Comparison of ENCODE assay signal across 28 mouse cellular contexts in the genomic region with DNA sequence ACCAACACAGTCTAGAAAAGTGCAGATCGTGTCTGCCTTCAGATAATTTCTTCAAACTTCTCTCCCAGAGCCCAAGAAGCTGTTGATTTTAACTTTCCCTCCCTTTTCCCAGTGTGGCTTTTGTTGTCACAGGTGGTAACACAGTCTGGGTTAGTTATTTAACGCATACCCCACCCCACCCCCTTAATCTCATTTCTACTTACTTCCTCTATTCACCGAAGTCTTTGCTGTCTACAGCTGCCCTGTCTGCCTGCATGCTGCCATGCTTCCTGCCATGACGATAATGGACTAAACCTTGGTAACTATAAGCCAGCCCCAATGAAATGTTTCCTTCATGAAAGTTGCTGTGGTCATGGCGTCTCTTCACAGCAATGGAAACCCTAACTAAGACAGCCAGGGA. TPM values are rescaled to one million over a fixed set of nuclear protein-coding genes. Genes with fewer than 3 reads are reported as not detected.
A peak's percentile ranks its signal among the peaks of the same experiment; 100 is the strongest.
DNase-seq lines count a peak whose midpoint lies in the region; ATAC-seq and TF ChIP-seq lines count a peak whose summit lies in the region.
"Had no signal": no experiment of that assay in that cellular context is flagged by ENCODE, and none has a peak within 500 bp of the region (broad histone marks: within the 10 kb centered on the region; RNA-seq: fewer than 3 reads in every experiment).

No protein-coding gene starts in this region.

- ATAC-seq in embryonic facial prominence, embryonic 13.5 days (ENCODE audit: insufficient number of reproducible peaks, insufficient read depth, low FRiP score, low TSS enrichment, low read depth), result no peak
- ATAC-seq in granulocyte monocyte progenitor cell, adult 5-6 weeks (replicated peaks; ENCODE audit: poor library complexity, severe bottlenecking), result peak; percentile 78
- peak; percentile 87 for ATAC-seq in megakaryocyte progenitor cell, adult 5-6 weeks (replicated peaks; ENCODE audit: poor library complexity)
- peak; percentile 51 for ATAC-seq in stomach, postnatal 0 days (ENCODE audit: low FRiP score, low TSS enrichment)
- ATAC-seq in frontal cortex, adult (ENCODE audit: low TSS enrichment), result no peak
- ATAC-seq in liver, embryonic 12.5 days, result no peak
- ATAC-seq in cerebellum, adult (ENCODE audit: insufficient number of reproducible peaks, low FRiP score, low TSS enrichment), result no peak
- ATAC-seq: activated CD4-positive, CD25-positive, alpha-beta regulatory T cell, adult 4 months; CD4-positive, CD25-positive, alpha-beta regulatory T cell, adult 4 months; forebrain, embryonic 14.5 days; midbrain, embryonic 16.5 days had no signal

- TF ChIP-seq CTCF in stomach, postnatal 0 days (IDR thresholded peaks at IDR 0.05; ENCODE audit: low read depth), result no peak

- H3K27me3 ChIP-seq in embryonic facial prominence, embryonic 13.5 days, result no peaks in the 10 kb centered on the region
- H3K27me3 ChIP-seq in embryonic facial prominence, embryonic 10.5 days (replicated peaks; ENCODE audit: low read depth, poor library complexity, severe bottlenecking), result no peaks in the 10 kb centered on the region
- no peaks in the 10 kb centered on the region for H3K27me3 ChIP-seq in stomach, postnatal 0 days (ENCODE audit: control insufficient read depth, insufficient read depth, low read length)
- no peaks in the 10 kb centered on the region for H3K27me3 ChIP-seq in liver, embryonic 12.5 days (replicated peaks)
- H3K27me3 ChIP-seq: hindbrain, embryonic 15.5 days had no signal

- peak overlapping the region; percentile 96; the same call in 1 of the 2 replicates for H3K27ac ChIP-seq in embryonic facial prominence, embryonic 13.5 days
- H3K27ac ChIP-seq in embryonic facial prominence, embryonic 10.5 days (replicated peaks), result no peak overlapping the region
- peak overlapping the region; percentile 35; the same call in 1 of the 2 replicates for H3K27ac ChIP-seq in stomach, postnatal 0 days (replicated peaks)
- H3K27ac ChIP-seq in liver, embryonic 12.5 days, result no peak overlapping the region
- H3K27ac ChIP-seq: gastrocnemius, adult 2 months; hindbrain, embryonic 15.5 days; liver, embryonic 14.5 days; macrophage; midbrain, embryonic 10.5 days had no signal

- no peak overlapping the region for H3K4me3 ChIP-seq in embryonic facial prominence, embryonic 13.5 days
- H3K4me3 ChIP-seq in embryonic facial prominence, embryonic 10.5 days, result no peak overlapping the region
- no peak overlapping the region for H3K4me3 ChIP-seq in stomach, postnatal 0 days (ENCODE audit: low read depth, low read length)
- no peak overlapping the region for H3K4me3 ChIP-seq in liver, embryonic 12.5 days
- H3K4me3 ChIP-seq: gastrocnemius, adult 2 months; heart, embryonic 13.5 days; hindbrain, embryonic 10.5 days; hindbrain, embryonic 15.5 days; midbrain, embryonic 10.5 days had no signal

- DNase-seq in embryonic facial prominence, embryonic 10.5 days (ENCODE audit: low spot score), result no peak
- DNase-seq in stomach, postnatal 0 days (ENCODE audit: low spot score), result no peak
- DNase-seq: adrenal gland, postnatal 10 days; cerebellum, adult 11 months; cerebellum, adult 9-10 months; gastrocnemius, adult 2 months; heart, postnatal 10 days; kidney, adult 18-20 months; kidney, postnatal 4 days; lung, adult 2 months; lung, postnatal 10 days; right cerebral cortex, postnatal 25 days had no signal

- no peak overlapping the region for H3K4me2 ChIP-seq in embryonic facial prominence, embryonic 13.5 days
- H3K4me2 ChIP-seq in stomach, postnatal 0 days (replicated peaks; ENCODE audit: low read depth), result no peak overlapping the region
- H3K4me2 ChIP-seq in liver, embryonic 12.5 days, result no peak overlapping the region
- H3K4me2 ChIP-seq: heart, embryonic 13.5 days; hindbrain, embryonic 15.5 days had no signal

- no peak overlapping the region for H3K9ac ChIP-seq in embryonic facial prominence, embryonic 13.5 days
- H3K9ac ChIP-seq in stomach, postnatal 0 days (ENCODE audit: low read length), result no peak overlapping the region
- H3K9ac ChIP-seq in liver, embryonic 12.5 days, result no peak overlapping the region
- H3K9ac ChIP-seq: heart, embryonic 13.5 days; hindbrain, embryonic 15.5 days; liver, embryonic 14.5 days had no signal

- TF ChIP-seq EP300 in stomach, postnatal 0 days (optimal IDR thresholded peaks at IDR 0.05), result no peak

- no peaks in the 10 kb centered on the region for H3K36me3 ChIP-seq in embryonic facial prominence, embryonic 13.5 days
- H3K36me3 ChIP-seq in embryonic facial prominence, embryonic 10.5 days (replicated peaks), result no peaks in the 10 kb centered on the region
- no peaks in the 10 kb centered on the region for H3K36me3 ChIP-seq in stomach, postnatal 0 days (ENCODE audit: control insufficient read depth, insufficient read depth, low read length)
- H3K36me3 ChIP-seq in liver, embryonic 12.5 days, result no peaks in the 10 kb centered on the region
- H3K36me3 ChIP-seq: heart, embryonic 13.5 days; hindbrain, embryonic 10.5 days; hindbrain, embryonic 15.5 days; midbrain, embryonic 10.5 days had no signal

- H3K4me1 ChIP-seq in embryonic facial prominence, embryonic 13.5 days, result peaks cover 31% of the 10 kb centered on the region
- H3K4me1 ChIP-seq in embryonic facial prominence, embryonic 10.5 days, result peaks cover 28% of the 10 kb centered on the region
- H3K4me1 ChIP-seq in stomach, postnatal 0 days (replicated peaks; ENCODE audit: control insufficient read depth, insufficient read depth), result peaks cover 3% of the 10 kb centered on the region; the same call in 1 of the 2 replicates
- no peaks in the 10 kb centered on the region for H3K4me1 ChIP-seq in liver, embryonic 12.5 days

- 63% methylated on average over 5 of the region's 5 CpGs for WGBS in embryonic facial prominence, embryonic 13.5 days
- whole genome bisulfite sequencing in embryonic facial prominence, embryonic 10.5 days, result 74% methylated on average over 5 of the region's 5 CpGs
- 52% methylated on average over 5 of the region's 5 CpGs for WGBS in stomach, postnatal 0 days
- WGBS in liver, embryonic 12.5 days (ENCODE audit: insufficient replicate concordance), result 21% methylated on average over 5 of the region's 5 CpGs

- no peaks in the 10 kb centered on the region for H3K9me3 ChIP-seq in embryonic facial prominence, embryonic 13.5 days
- H3K9me3 ChIP-seq in embryonic facial prominence, embryonic 10.5 days, result no peaks in the 10 kb centered on the region
- no peaks in the 10 kb centered on the region for H3K9me3 ChIP-seq in stomach, postnatal 0 days (ENCODE audit: control insufficient read depth, low read length)
- no peaks in the 10 kb centered on the region for H3K9me3 ChIP-seq in liver, embryonic 12.5 days (replicated peaks)
- H3K9me3 ChIP-seq: heart, embryonic 13.5 days; hindbrain, embryonic 10.5 days; hindbrain, embryonic 15.5 days; midbrain, embryonic 10.5 days had no signal

RNA-seq across cellular contexts. Expression of a gene that starts 21.8 kb away (rescaled TPM):
- polyA plus RNA-seq in embryonic facial prominence, embryonic 13.5 days (2015; fragmentation: Nextera tagmentation; extraction: Ambion mirVana), result 9.9 and 10.0 TPM in 2 replicates
- 13.4 and 14.1 TPM in 2 replicates for polyA plus RNA-seq in embryonic facial prominence, embryonic 10.5 days (2016; fragmentation: Nextera tagmentation; extraction: Ambion mirVana)
- 10.0 and 18.7 TPM in 2 replicates for total RNA-seq in granulocyte monocyte progenitor cell, adult 5-6 weeks (2014; fragmentation: Nextera tagmentation)
- total RNA-seq in granulocyte monocyte progenitor cell, adult 5-6 weeks (2017), result 16.9 and 22.4 TPM in 2 replicates
- total RNA-seq in megakaryocyte progenitor cell, adult 5-6 weeks (2015), result 18.6 and 20.5 TPM in 2 replicates
- total RNA-seq in megakaryocyte progenitor cell, adult 5-6 weeks (2017), result 19.4 and 26.3 TPM in 2 replicates
- 2.8 and 3.2 TPM in 2 replicates for polyA plus RNA-seq in stomach, postnatal 0 days (2015; fragmentation: Nextera tagmentation; extraction: Ambion mirVana)
- polyA plus RNA-seq in liver, embryonic 12.5 days (2016; fragmentation: Nextera tagmentation; extraction: Ambion mirVana), result 6.5 and 7.3 TPM in 2 replicates

RNA-seq across cellular contexts. Expression of a gene that starts 43.9 kb away (rescaled TPM):
- polyA plus RNA-seq in embryonic facial prominence, embryonic 13.5 days (2015; fragmentation: Nextera tagmentation; extraction: Ambion mirVana), result 29.7 and 32.7 TPM in 2 replicates
- polyA plus RNA-seq in embryonic facial prominence, embryonic 10.5 days (2016; fragmentation: Nextera tagmentation; extraction: Ambion mirVana), result 24.8 and 26.7 TPM in 2 replicates
- total RNA-seq in granulocyte monocyte progenitor cell, adult 5-6 weeks (2014; fragmentation: Nextera tagmentation), result 13.5 and 26.5 TPM in 2 replicates
- 9.0 and 15.9 TPM in 2 replicates for total RNA-seq in granulocyte monocyte progenitor cell, adult 5-6 weeks (2017)
- 12.6 and 16.1 TPM in 2 replicates for total RNA-seq in megakaryocyte progenitor cell, adult 5-6 weeks (2015)
- total RNA-seq in megakaryocyte progenitor cell, adult 5-6 weeks (2017), result 14.5 and 15.2 TPM in 2 replicates
- polyA plus RNA-seq in stomach, postnatal 0 days (2015; fragmentation: Nextera tagmentation; extraction: Ambion mirVana), result 17.6 and 19.8 TPM in 2 replicates
- 23.3 and 23.8 TPM in 2 replicates for polyA plus RNA-seq in liver, embryonic 12.5 days (2016; fragmentation: Nextera tagmentation; extraction: Ambion mirVana)

Comparison
In these comparisons a context has a peak if more than half of its experiments do, and no peak if none do; other contexts are left out.
1. H3K27ac ChIP-seq: peak in embryonic facial prominence, embryonic 13.5 days (single experiment) and stomach, postnatal 0 days (single experiment); none in embryonic facial prominence, embryonic 10.5 days (single experiment) and liver, embryonic 12.5 days (single experiment).
2. ATAC-seq: peak in granulocyte monocyte progenitor cell, adult 5-6 weeks (single experiment), megakaryocyte progenitor cell, adult 5-6 weeks (single experiment) and stomach, postnatal 0 days (single experiment); none in embryonic facial prominence, embryonic 13.5 days (single experiment), frontal cortex, adult (single experiment), liver, embryonic 12.5 days (single experiment) and cerebellum, adult (single experiment).